Mouse (Mus musculus) ES-Bruce4 (cell line): Measurements from ENCODE around the gene Zfp637. TPM values are rescaled to one million over a fixed set of nuclear protein-coding genes. Genes with fewer than 3 reads are reported as not detected.

Experiments used
- H3K27ac ChIP-seq: 2 replicates; pipeline ENCODE4 v1.5.1; 2012; ENCODE audit warnings: low read length, inconsistent platforms; ENCODE audit not compliant: insufficient read depth
- H3K27me3 ChIP-seq: 2 replicates; pipeline ENCODE4 v1.6.1; 2012; ENCODE audit warnings: mild to moderate bottlenecking, low read length, inconsistent platforms; ENCODE audit not compliant: control insufficient read depth, poor library complexity, insufficient read depth, severe bottlenecking
- H3K36me3 ChIP-seq: 2 replicates; pipeline ENCODE4 v1.6.1; 2012; ENCODE audit warnings: inconsistent platforms, mild to moderate bottlenecking, low read length, moderate library complexity; ENCODE audit not compliant: control insufficient read depth, poor library complexity, insufficient read depth, severe bottlenecking
- H3K4me1 ChIP-seq: one replicate; pipeline ENCODE4 v1.8.1; 2011; ENCODE audit warnings: low read length; ENCODE audit not compliant: control insufficient read depth, insufficient read depth
- H3K4me3 ChIP-seq: 2 replicates; pipeline ENCODE4 v1.5.1; 2011; ENCODE audit warnings: low read depth, mild to moderate bottlenecking, low read length
- H3K9ac ChIP-seq: 2 replicates; pipeline ENCODE4 v1.6.1; 2012; ENCODE audit warnings: low read depth, mild to moderate bottlenecking, inconsistent platforms; ENCODE audit not compliant: poor library complexity, severe bottlenecking
- H3K9me3 ChIP-seq: replicated peaks from 2 replicates; pipeline ENCODE4 v1.6.1; 2012; ENCODE audit warnings: mild to moderate bottlenecking, low read length, inconsistent platforms; ENCODE audit not compliant: control insufficient read depth, poor library complexity, insufficient read depth, severe bottlenecking
- CTCF ChIP-seq: IDR thresholded peaks from one replicate; pipeline ENCODE4 v1.8.1; 2011; ENCODE audit warnings: low read depth, low read length
- EP300 ChIP-seq: IDR thresholded peaks from 2 replicates; pipeline ENCODE4 v1.6.1; 2011; ENCODE audit warnings: low read depth, low read length; ENCODE audit not compliant: insufficient read depth
- POLR2A ChIP-seq: IDR thresholded peaks from one replicate; pipeline ENCODE4 v1.8.1; 2011; ENCODE audit warnings: low read length; ENCODE audit not compliant: insufficient read depth
- polyA plus RNA-seq: library from polyadenylated mRNA; stranded (reverse); fragments of >200 nt; gene quantifications from 2 replicates; pipeline ENCODE4 v1.2.4, GENCODE M21; 2011; ENCODE audit warnings: low read depth; ENCODE audit not compliant: missing spikeins, insufficient read depth, insufficient read length

Gene Zfp637
- polyA plus RNA-seq, 1 experiment, result 9.5 TPM

DNA sequence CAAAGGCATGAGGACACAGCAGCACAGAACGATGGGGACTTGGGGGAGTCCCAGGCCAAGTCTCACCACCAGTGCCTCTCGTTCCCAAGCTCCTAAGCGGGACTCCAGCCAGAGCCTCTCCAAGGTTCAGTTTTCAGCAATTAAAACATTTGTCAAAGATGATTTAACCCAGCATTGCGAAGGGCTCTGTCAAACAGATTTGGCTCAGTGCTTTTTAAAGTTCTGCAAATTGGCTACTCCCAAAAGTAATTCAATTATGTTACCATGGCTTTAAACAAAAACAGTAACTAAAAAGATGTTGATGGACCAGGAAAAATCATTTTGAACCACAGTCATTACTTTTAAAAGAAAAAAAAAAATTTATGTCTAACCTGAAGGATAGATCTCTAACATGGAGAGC, 30.3 kb upstream of the Zfp637 start:
- no peak overlapping the region for H3K4me3 ChIP-seq

DNA sequence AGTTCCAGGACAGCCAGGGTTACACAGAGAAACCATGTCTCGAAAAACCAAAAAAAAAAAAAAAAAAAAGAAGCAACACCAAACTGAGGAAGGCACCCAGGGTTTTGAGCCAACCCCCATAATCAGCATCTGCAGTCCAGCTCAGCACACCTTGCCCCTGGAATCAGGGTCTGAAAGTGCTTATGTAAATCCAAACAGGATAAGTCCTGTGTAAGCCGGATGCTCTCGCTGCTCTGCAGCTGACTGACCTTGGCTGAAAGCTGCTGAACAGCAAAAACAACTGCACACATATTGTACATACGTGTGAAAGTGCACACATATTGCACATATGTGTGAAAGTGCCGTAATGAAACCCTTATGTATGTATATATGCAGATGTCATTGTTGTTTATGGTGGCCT, 29.7 kb upstream of the Zfp637 start:
- no peak for TF ChIP-seq EP300
- Histone ChIP-seq H3K9ac (no peak overlapping the region), H3K4me1 (no peaks in the 10 kb centered on the region), H3K27ac (no peak overlapping the region), H3K9me3 (no peaks in the 10 kb centered on the region), H3K36me3 (no peaks in the 10 kb centered on the region), H3K4me3 (no peak overlapping the region), H3K27me3 (no peaks in the 10 kb centered on the region)

More for the DNA sequence above, 30.3 kb upstream of the Zfp637 start:
- H3K9me3 ChIP-seq, result no peaks in the 10 kb centered on the region
- no peaks in the 10 kb centered on the region for H3K4me1 ChIP-seq
- H3K27me3 ChIP-seq, result no peaks in the 10 kb centered on the region
- TF ChIP-seq POLR2A, result no peak
- TF ChIP-seq CTCF, result no peak
- no peak for TF ChIP-seq EP300
- H3K36me3 ChIP-seq, result no peaks in the 10 kb centered on the region
- H3K27ac ChIP-seq, result no peak overlapping the region
- H3K9ac ChIP-seq, result no peak overlapping the region

DNA sequence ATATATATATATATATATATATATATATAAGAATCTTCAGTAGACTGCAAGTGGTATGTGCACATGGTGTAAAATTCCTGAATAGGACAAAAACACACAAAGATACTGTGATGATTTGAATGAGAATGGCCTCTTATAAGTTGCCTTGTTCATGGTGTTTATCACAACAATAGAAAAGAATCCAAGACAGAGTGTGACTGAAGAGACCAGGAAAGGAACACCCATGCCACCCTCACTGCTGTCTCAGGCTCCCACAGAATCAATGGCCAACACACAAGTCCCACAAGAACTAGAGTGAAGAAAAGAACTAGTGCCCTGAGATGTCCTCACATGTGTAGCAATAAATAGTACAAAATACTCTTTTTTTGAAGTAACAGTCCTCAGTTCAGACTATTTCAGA, 26.3 kb upstream of the Zfp637 start:
- H3K27ac ChIP-seq, result no peak overlapping the region
- TF ChIP-seq POLR2A (no peak), EP300 (no peak), CTCF (no peak)
- H3K9ac ChIP-seq, result no peak overlapping the region
- H3K27me3 ChIP-seq, result no peaks in the 10 kb centered on the region
- no peaks in the 10 kb centered on the region for H3K4me1 ChIP-seq
- H3K36me3 ChIP-seq, result no peaks in the 10 kb centered on the region
- H3K4me3 ChIP-seq, result no peak overlapping the region
- H3K9me3 ChIP-seq, result no peaks in the 10 kb centered on the region

DNA sequence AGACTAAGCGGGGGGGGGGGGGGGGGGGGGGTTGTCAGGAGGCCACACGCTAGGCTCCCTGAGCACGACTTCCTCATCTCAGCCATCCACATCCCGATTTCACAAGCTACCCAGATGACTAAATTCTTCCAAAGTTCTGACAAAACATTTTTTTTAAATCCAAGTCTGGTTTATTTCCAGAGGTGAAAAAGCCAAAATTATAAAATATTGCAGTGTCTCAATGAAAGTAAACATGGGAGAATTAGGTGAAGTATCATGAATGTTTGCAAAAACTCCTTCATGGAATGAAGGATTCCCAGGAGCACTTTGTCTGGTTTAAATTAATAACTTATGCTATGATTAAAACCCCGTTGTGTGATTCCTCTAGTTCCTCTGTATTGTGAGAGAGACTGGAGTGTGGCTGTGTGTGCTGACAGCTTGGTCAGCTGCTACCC, 23.9 kb upstream of the Zfp637 start:
- Histone ChIP-seq H3K4me1 (no peaks in the 10 kb centered on the region), H3K27me3 (0 out of 2 replicates have a peak, but pooled peaks cover 1% of the 10 kb centered on the region), H3K27ac (no peak overlapping the region), H3K9ac (no peak overlapping the region), H3K9me3 (no peaks in the 10 kb centered on the region), H3K4me3 (no peak overlapping the region), H3K36me3 (no peaks in the 10 kb centered on the region)
- TF ChIP-seq CTCF (no peak), POLR2A (no peak), EP300 (no peak)

DNA sequence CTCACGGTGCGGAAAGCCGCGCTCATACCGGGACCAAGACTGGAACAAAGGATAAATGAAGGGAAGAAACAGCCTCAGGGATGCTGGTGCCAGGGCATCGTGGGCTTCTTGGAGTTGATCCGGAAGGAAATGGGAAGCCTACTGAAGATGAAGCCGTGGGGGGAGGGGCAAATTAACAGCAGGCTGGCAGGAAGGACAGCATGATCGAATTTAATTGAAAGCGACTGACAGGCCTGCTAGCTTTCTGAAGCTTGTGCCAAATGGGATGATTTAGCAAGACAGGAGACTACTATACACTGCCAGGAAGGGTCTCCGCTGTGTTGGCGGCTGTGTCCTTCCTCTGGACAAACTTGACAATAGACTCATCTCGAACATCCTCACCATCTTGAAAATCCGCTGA, 20.7 kb upstream of the Zfp637 start:
- Histone ChIP-seq H3K4me3 (no peak overlapping the region), H3K27ac (no peak overlapping the region), H3K9ac (no peak overlapping the region), H3K36me3 (no peaks in the 10 kb centered on the region), H3K27me3 (0 out of 2 replicates have a peak, but pooled peaks cover 1% of the 10 kb centered on the region), H3K9me3 (no peaks in the 10 kb centered on the region), H3K4me1 (no peaks in the 10 kb centered on the region)
- TF ChIP-seq POLR2A (no peak), EP300 (no peak), CTCF (no peak)

DNA sequence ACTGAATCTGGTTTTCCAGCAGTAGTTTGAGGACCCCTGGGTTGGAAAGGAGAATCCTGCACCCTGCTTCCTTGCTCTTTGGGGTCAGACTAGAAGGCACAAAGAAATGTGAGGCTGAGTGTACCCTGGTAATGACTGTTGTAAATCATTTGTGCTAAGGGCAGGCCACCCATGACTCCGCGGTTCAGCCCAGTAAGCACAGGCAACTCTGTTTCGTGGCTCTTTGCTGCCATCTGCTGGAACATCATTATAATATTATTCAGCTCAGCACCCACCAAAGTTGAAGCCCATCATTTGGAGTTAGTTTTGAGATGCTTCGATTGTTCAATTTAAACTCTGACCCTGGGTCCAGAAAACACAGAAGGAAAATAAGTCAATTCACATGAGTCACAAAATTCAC, 15.6 kb upstream of the Zfp637 start:
- 0 out of 2 replicates have a peak, but pooled peaks cover 1% of the 10 kb centered on the region for H3K27me3 ChIP-seq
- H3K4me3 ChIP-seq, result no peak overlapping the region
- no peak overlapping the region for H3K9ac ChIP-seq
- H3K4me1 ChIP-seq, result no peaks in the 10 kb centered on the region
- H3K9me3 ChIP-seq, result no peaks in the 10 kb centered on the region
- no peaks in the 10 kb centered on the region for H3K36me3 ChIP-seq
- no peak overlapping the region for H3K27ac ChIP-seq
- no peak for TF ChIP-seq EP300
- TF ChIP-seq CTCF, result peak; percentile 63
- no peak for TF ChIP-seq POLR2A
